Mouse (Mus musculus) MEL-GATA-1-ER (cell line): ENCODE results near the gene Hsf4.

Source experiments
- DNase-seq: peaks from one replicate; pipeline ENCODE4 v3.0.0-alpha.2; 2012; ENCODE audit warnings: low read depth; ENCODE audit errors: extremely low read depth

Hsf4 gene

GRCm38 (mm10) chr8:105304325-105305210 is 35.0 kb downstream of the Hsf4 start:
- DNase-seq, result no peak

GRCm38 (mm10) chr8:105305211-105306145 is 35.9 kb downstream of the Hsf4 start, which contains the start of gene Elmo3:
Elmo3 (plus strand) TSS chr8:105305601.
- DNase-seq, result no peak

DNA sequence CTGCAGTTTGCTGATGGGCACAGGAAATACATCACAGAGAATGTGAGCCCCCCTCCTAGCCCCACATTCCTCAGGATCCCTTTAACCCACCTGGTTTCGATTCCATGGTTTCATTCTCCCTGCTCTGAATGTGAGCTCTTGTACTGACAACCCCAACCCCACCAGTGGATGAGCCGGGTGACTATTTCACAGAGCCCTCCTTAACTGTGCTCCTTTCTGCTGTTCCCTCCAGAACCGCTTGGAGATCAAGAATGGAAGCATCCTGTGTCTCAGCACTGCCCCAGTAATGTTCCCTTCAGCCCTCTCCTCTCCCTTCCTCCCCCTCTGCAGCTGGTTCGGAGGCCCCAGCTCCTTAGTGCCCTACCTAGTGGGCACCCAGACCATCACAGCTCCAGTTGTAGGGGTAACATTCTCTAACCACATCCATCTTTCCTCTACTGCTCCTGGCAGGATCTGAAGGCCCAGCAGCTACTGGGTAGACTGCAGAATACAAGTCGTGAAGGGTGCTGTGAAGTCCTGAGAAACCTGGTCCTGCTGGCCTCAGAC is 36.6 kb downstream of the Hsf4 start:
- no peak for DNase-seq

GRCm38 (mm10) chr8:105307670-105308069 is 38.1 kb downstream of the Hsf4 start:
- DNase-seq, result no peak

- no peak for DNase-seq
Measured at GRCm38 (mm10) chr8:105308428-105308827, 38.8 kb downstream of the Hsf4 start.

- no peak for DNase-seq
Measured at GRCm38 (mm10) chr8:105309142-105309847, 39.7 kb downstream of the Hsf4 start.

- no peak for DNase-seq
Measured at GRCm38 (mm10) chr8:105310118-105310517, 40.5 kb downstream of the Hsf4 start.

DNA sequence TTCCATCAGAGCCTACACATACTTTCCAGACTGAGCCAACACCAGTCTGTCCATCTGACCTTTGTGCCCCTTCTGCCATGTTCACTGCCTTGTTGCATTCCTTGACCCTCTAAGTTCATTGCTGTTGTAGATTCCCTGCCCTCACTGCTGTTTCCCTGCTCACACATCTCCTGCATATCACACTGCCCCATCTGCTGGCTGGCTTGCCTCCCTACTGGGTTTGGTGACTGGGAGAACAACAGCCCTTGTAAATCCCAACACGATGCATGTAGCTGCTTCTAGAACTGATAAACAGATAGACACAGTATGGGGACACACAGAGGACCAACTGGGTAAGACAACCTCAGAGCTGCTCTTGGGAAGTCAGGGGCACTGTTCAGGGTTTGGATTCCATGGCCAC is 42.1 kb downstream of the Hsf4 start:
- DNase-seq, result no peak

- DNase-seq, result no peak
Measured at GRCm38 (mm10) chr8:105312891-105313481, 43.4 kb downstream of the Hsf4 start.

DNA sequence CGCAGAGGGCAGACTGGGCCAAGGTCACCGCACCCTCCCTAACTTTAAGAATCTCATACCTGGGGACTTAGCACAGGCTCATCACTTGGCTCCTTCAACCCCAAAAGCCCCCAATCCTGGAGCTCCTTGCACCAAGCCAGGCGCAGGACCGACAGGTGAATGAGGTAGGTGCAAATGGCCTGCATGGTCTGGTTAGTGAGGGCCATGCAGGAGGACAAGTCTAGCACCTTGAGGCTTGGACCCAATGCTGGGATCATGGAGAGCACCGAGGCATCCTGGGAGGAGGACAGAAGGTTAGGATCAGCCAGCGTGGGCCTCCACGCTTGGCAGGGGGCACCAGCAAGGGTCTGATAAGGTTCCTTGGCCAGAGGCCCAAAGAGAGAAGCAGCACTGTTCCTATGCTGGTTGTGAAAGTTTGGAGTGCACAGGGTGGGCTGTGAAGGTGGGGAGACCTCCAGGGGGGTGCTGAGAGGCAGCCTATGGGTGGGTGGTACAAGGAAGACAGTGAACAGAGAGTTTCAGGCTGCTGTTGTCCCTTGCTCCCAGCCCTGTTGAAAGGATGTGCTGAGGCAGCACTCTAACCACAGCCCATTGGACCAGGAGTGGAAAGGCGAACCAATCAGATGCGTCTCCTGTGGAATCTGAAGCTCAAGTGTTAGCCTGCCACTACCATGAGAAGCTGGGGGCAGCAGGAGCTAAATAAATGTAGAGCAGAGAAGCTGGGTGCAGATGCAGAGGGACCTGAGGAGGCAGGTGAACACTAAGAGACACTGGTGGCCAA is 44.2 kb downstream of the Hsf4 start:
- DNase-seq, result no peak

- DNase-seq, result no peak
Measured at GRCm38 (mm10) chr8:105315073-105315769, 45.6 kb downstream of the Hsf4 start.

GRCm38 (mm10) chr8:105317941-105318340 is 48.3 kb downstream of the Hsf4 start:
- no peak for DNase-seq

- no peak for DNase-seq
Measured at GRCm38 (mm10) chr8:105318662-105319190, 49.1 kb downstream of the Hsf4 start.

DNA sequence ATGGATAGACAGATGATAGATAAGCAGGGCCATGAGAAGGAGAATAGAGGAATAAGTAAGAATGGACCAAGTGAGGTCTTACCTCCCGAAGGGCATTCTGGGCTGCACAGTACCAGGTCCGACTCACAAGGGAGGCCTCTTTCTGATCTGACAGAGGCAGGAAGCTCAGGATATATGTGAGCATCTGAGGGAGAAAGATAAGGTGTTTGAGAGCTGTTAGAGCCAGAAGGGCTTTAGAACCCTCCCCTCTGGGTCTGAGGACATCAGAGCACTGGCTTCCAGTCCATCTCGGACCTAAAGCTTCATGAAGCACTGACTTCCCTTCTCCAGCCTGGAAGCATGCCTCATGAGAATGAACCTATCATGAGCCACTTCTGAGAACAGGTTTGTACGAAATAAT is 53.6 kb downstream of the Hsf4 start:
- DNase-seq, result peak; percentile 72
